Mouse (Mus musculus): ENCODE measurements around the gene Tle3. TPM values are rescaled to one million over a fixed set of nuclear protein-coding genes. Genes with fewer than 3 reads are reported as not detected.

Gene Tle3
- total RNA-seq, 2 experiments from 2014 or later, result 57.6 to 67.1 TPM

GRCm38 (mm10) chr9:61373942-61374900, 2.1 kb downstream of the Tle3 start:
- intact Hi-C loops (cut with DNase I), result loop anchor here (2.0 to 10.0 kb wide), 10 partner anchors 27 to 523 kb away; no protein-coding TSS in a partner anchor
- DNase-seq (ENCODE audit: low spot score in 2 of 2), result no peak

GRCm38 (mm10) chr9:61375002-61375401, 2.8 kb downstream of the Tle3 start:
- no peak for DNase-seq (ENCODE audit: low spot score in 2 of 2)
- intact Hi-C loops (cut with DNase I), result loop anchor here (10.0 kb wide), 3 partner anchors 140 to 490 kb away; no protein-coding TSS in a partner anchor

GRCm38 (mm10) chr9:61375802-61376561, 3.8 kb downstream of the Tle3 start:
- DNase-seq (ENCODE audit: low spot score in 2 of 2), result no peak
- intact Hi-C loops (cut with DNase I), result loop anchor here (10.0 kb wide), 3 partner anchors 139 to 489 kb away; no protein-coding TSS in a partner anchor

GRCm38 (mm10) chr9:61376650-61377049, 4.5 kb downstream of the Tle3 start:
- DNase-seq (ENCODE audit: low spot score in 2 of 2), result no peak
- intact Hi-C loops (cut with DNase I), result loop anchor here (10.0 kb wide), 3 partner anchors 138 to 488 kb away; no protein-coding TSS in a partner anchor

GRCm38 (mm10) chr9:61377706-61378479, 5.7 kb downstream of the Tle3 start:
- no peak for DNase-seq (ENCODE audit: low spot score in 2 of 2)

GRCm38 (mm10) chr9:61378516-61378915, 6.3 kb downstream of the Tle3 start:
- intact Hi-C loops (cut with DNase I), result loop anchor here (10.0 kb wide), 3 partner anchors 136 to 486 kb away; no protein-coding TSS in a partner anchor
- DNase-seq (ENCODE audit: low spot score in 2 of 2), result no peak

More at GRCm38 (mm10) chr9:61377706-61378479, 5.7 kb downstream of the Tle3 start:
- intact Hi-C loops (cut with DNase I), result loop anchor here (10.0 kb wide), 3 partner anchors 137 to 487 kb away; no protein-coding TSS in a partner anchor

- no peak for DNase-seq (ENCODE audit: low spot score in 2 of 2)
- intact Hi-C loops (cut with DNase I), result loop anchor here (10.0 kb wide), 3 partner anchors 136 to 486 kb away; no protein-coding TSS in a partner anchor
Measured at GRCm38 (mm10) chr9:61379016-61379634, 7.0 kb downstream of the Tle3 start.

GRCm38 (mm10) chr9:61380258-61381062, 8.3 kb downstream of the Tle3 start:
- DNase-seq (ENCODE audit: low spot score in 2 of 2), result no peak
- intact Hi-C loops (cut with DNase I), result no loop called here

GRCm38 (mm10) chr9:61381063-61381408, 8.9 kb downstream of the Tle3 start:
- DNase-seq (ENCODE audit: low spot score in 2 of 2), result no peak
- intact Hi-C loops (cut with DNase I), result no loop called here

- intact Hi-C loops (cut with DNase I), result no loop called here
- DNase-seq (ENCODE audit: low spot score in 2 of 2), result no peak
Measured at GRCm38 (mm10) chr9:61381445-61381844, 9.3 kb downstream of the Tle3 start.

- no peak for DNase-seq (ENCODE audit: low spot score in 2 of 2)
- intact Hi-C loops (cut with DNase I), result no loop called here
Measured at GRCm38 (mm10) chr9:61382595-61383186, 10.5 kb downstream of the Tle3 start.

GRCm38 (mm10) chr9:61384101-61384500, 11.9 kb downstream of the Tle3 start:
- intact Hi-C loops (cut with DNase I), result no loop called here

GRCm38 (mm10) chr9:61384646-61385443, 12.7 kb downstream of the Tle3 start:
- intact Hi-C loops (cut with DNase I), result no loop called here
- DNase-seq (ENCODE audit: low spot score in 2 of 2), result no peak

More at GRCm38 (mm10) chr9:61384101-61384500, 11.9 kb downstream of the Tle3 start:
- no peak for DNase-seq (ENCODE audit: low spot score in 2 of 2)

GRCm38 (mm10) chr9:61385753-61386152, 13.6 kb downstream of the Tle3 start:
- DNase-seq (ENCODE audit: low spot score in 2 of 2), result no peak
- intact Hi-C loops (cut with DNase I), result no loop called here

- no peak for DNase-seq (ENCODE audit: low spot score in 2 of 2)
- intact Hi-C loops (cut with DNase I), result no loop called here
Measured at GRCm38 (mm10) chr9:61386314-61386713, 14.1 kb downstream of the Tle3 start.

- intact Hi-C loops (cut with DNase I), result no loop called here
Measured at GRCm38 (mm10) chr9:61387797-61388196, 15.6 kb downstream of the Tle3 start.

GRCm38 (mm10) chr9:61388214-61388613, 16.0 kb downstream of the Tle3 start:
- intact Hi-C loops (cut with DNase I), result no loop called here
- DNase-seq (ENCODE audit: low spot score in 2 of 2), result no peak

More at GRCm38 (mm10) chr9:61387797-61388196, 15.6 kb downstream of the Tle3 start:
- DNase-seq (ENCODE audit: low spot score in 2 of 2), result no peak

Data from left cerebral cortex, postnatal 36 days (tissue).